Mouse (Mus musculus) bone marrow, adult 2 months (tissue): Measurements from ENCODE around the gene Ifrd2.

Experiments
- CTCF ChIP-seq: fragments of 200-500 bp; IDR thresholded peaks from 2 replicates; pipeline ENCODE4 v1.5.1; 2011; ENCODE audit warnings: low read length, control low read depth; ENCODE audit not compliant: control insufficient read depth, insufficient read depth
- POLR2A ChIP-seq: fragments of 200-500 bp; IDR thresholded peaks from 2 replicates; pipeline ENCODE4 v1.6.1; 2011; ENCODE audit warnings: low read depth, mild to moderate bottlenecking, control low read depth, low read length, borderline replicate concordance; ENCODE audit not compliant: control insufficient read depth

DNA sequence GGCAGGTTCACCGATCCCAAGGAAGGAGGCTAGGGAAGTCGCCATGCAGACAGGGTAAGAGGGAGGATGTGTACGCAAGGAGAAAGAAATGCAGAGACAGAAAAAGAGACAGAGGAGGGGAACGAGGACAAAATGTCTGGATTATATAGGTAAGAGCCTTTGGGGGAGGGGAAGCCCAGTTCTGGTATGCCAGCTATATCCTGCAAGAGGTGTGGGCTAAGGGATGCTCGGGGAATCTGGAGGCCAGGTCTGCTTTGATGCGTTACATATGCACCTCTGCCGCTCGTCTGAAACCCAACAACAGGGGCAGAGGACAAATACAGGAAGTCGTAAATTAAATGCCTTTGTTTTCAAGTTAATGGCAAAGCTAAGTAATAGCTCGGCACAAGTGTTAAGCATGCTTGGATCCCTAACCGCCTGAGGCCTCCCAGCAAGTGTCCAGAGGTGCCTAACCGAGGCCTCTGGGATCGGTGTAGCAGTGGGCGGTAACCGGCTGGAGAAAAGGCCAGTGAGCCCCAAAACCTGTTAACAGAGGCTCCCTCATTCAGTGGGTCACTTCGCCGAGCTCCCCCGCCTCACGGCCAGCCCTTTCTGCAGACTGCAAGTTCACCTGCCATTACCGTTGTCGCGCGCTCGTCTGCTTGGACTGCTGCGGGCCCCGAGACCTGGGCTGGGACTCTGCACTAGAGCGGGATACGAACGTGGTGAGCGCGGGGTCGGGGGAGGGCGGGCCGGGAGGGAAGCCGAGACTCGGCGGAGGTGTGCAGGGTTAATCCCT lies 33.7 kb upstream of the Ifrd2 start:
- TF ChIP-seq POLR2A (no peak), CTCF (no peak)
